Mouse (Mus musculus): ENCODE measurements around the gene Lyg1. TPM values are rescaled to one million over a fixed set of nuclear protein-coding genes. Genes with fewer than 3 reads are reported as not detected.

Gene Lyg1
- polyA plus RNA-seq, 1 experiment from 2014 or later, result not detected

GRCm38 (mm10) chr1:37948906-37949305 lies 8.7 kb downstream of the Lyg1 start:
- Histone ChIP-seq H3K4me1 (replicated peaks) (no peaks in the 10 kb centered on the region), H3K9me3 (replicated peaks) (no peaks in the 10 kb centered on the region), H3K27me3 (no peaks in the 10 kb centered on the region), H3K4me2 (no peak overlapping the region), H3K36me3 (no peaks in the 10 kb centered on the region), H3K4me3 (no peak overlapping the region), H3K9ac (no peak overlapping the region), H3K27ac (no peak overlapping the region)
- WGBS, result 74% methylated on average over 2 of the region's 2 CpGs
- no peak for ATAC-seq (replicated peaks; ENCODE audit: insufficient number of reproducible peaks, insufficient read depth, low FRiP score, low read depth)

- H3K4me1 ChIP-seq (replicated peaks), result no peaks in the 10 kb centered on the region
- H3K9me3 ChIP-seq (replicated peaks), result no peaks in the 10 kb centered on the region
- H3K9ac ChIP-seq, result no peak overlapping the region
- no peaks in the 10 kb centered on the region for H3K27me3 ChIP-seq
- H3K4me3 ChIP-seq, result no peak overlapping the region
- ATAC-seq (replicated peaks; ENCODE audit: insufficient number of reproducible peaks, insufficient read depth, low FRiP score, low read depth), result no peak
- 20% methylated on average over 3 of the region's 3 CpGs for WGBS
- no peaks in the 10 kb centered on the region for H3K36me3 ChIP-seq
- no peak overlapping the region for H3K4me2 ChIP-seq
- H3K27ac ChIP-seq, result no peak overlapping the region
These were observed 25.8 kb downstream of the Lyg1 start for GRCm38 (mm10) chr1:37931806-37932205.

GRCm38 (mm10) chr1:37925971-37926370 lies 31.6 kb downstream of the Lyg1 start:
- ATAC-seq (replicated peaks; ENCODE audit: insufficient number of reproducible peaks, insufficient read depth, low FRiP score, low read depth), result no peak
- H3K4me1 ChIP-seq (replicated peaks), result no peaks in the 10 kb centered on the region
- no peak overlapping the region for H3K9ac ChIP-seq
- H3K36me3 ChIP-seq, result no peaks in the 10 kb centered on the region
- WGBS, result 78% methylated on average over 8 of the region's 8 CpGs
- no peak overlapping the region for H3K27ac ChIP-seq
- no peak overlapping the region for H3K4me2 ChIP-seq
- no peak overlapping the region for H3K4me3 ChIP-seq
- H3K27me3 ChIP-seq, result no peaks in the 10 kb centered on the region
- H3K9me3 ChIP-seq (replicated peaks), result no peaks in the 10 kb centered on the region

- no peak overlapping the region for H3K4me3 ChIP-seq
- H3K27me3 ChIP-seq, result no peaks in the 10 kb centered on the region
- no peak overlapping the region for H3K9ac ChIP-seq
- no peaks in the 10 kb centered on the region for H3K36me3 ChIP-seq
- H3K4me1 ChIP-seq (replicated peaks), result no peaks in the 10 kb centered on the region
- WGBS, result 46% methylated on average over 8 of the region's 8 CpGs
- no peak overlapping the region for H3K4me2 ChIP-seq
- H3K9me3 ChIP-seq (replicated peaks), result no peaks in the 10 kb centered on the region
- H3K27ac ChIP-seq, result no peak overlapping the region
- ATAC-seq (replicated peaks; ENCODE audit: insufficient number of reproducible peaks, insufficient read depth, low FRiP score, low read depth), result no peak
These were observed 35.0 kb downstream of the Lyg1 start for GRCm38 (mm10) chr1:37922536-37922935.

GRCm38 (mm10) chr1:37918096-37918495 lies 39.5 kb downstream of the Lyg1 start:
- Histone ChIP-seq H3K36me3 (no peaks in the 10 kb centered on the region), H3K27me3 (peaks cover 3% of the 10 kb centered on the region; the same call in 1 of the 2 replicates), H3K4me3 (no peak overlapping the region), H3K9me3 (replicated peaks) (no peaks in the 10 kb centered on the region), H3K4me1 (replicated peaks) (no peaks in the 10 kb centered on the region), H3K4me2 (no peak overlapping the region), H3K9ac (no peak overlapping the region), H3K27ac (no peak overlapping the region)
- 43% methylated on average over 6 of the region's 6 CpGs for WGBS
- ATAC-seq (replicated peaks; ENCODE audit: insufficient number of reproducible peaks, insufficient read depth, low FRiP score, low read depth), result no peak

GRCm38 (mm10) chr1:37917666-37918065 lies 39.9 kb downstream of the Lyg1 start:
- H3K4me1 ChIP-seq (replicated peaks), result no peaks in the 10 kb centered on the region
- 35% methylated on average over 13 of the region's 13 CpGs for WGBS
- no peak overlapping the region for H3K4me3 ChIP-seq
- ATAC-seq (replicated peaks; ENCODE audit: insufficient number of reproducible peaks, insufficient read depth, low FRiP score, low read depth), result no peak
- no peaks in the 10 kb centered on the region for H3K9me3 ChIP-seq (replicated peaks)
- no peak overlapping the region for H3K9ac ChIP-seq
- no peaks in the 10 kb centered on the region for H3K36me3 ChIP-seq
- H3K27ac ChIP-seq, result no peak overlapping the region
- H3K27me3 ChIP-seq, result peaks cover 3% of the 10 kb centered on the region; the same call in 1 of the 2 replicates
- H3K4me2 ChIP-seq, result no peak overlapping the region

- no peak within 1 kb of the TSS for H3K4me2 ChIP-seq
- 66% methylated on average over 5 of the region's 5 CpGs for WGBS
- no peaks in the 10 kb centered on the region for H3K36me3 ChIP-seq
- no peaks in the 10 kb centered on the region for H3K9me3 ChIP-seq (replicated peaks)
- no peak within 1 kb of the TSS for H3K27ac ChIP-seq
- no peak within 1 kb of the TSS for H3K9ac ChIP-seq
- no peak within 1 kb of the TSS for H3K4me3 ChIP-seq
- ATAC-seq (replicated peaks; ENCODE audit: insufficient number of reproducible peaks, insufficient read depth, low FRiP score, low read depth), result no peak
- H3K27me3 ChIP-seq, result peaks cover 3% of the 10 kb centered on the region; the same call in 1 of the 2 replicates
- H3K4me1 ChIP-seq (replicated peaks), result no peaks in the 10 kb centered on the region
These were observed 41.2 kb downstream of the Lyg1 start, which contains the start of gene Lyg2 for GRCm38 (mm10) chr1:37916393-37916792. TSS of gene Lyg2 (minus strand) at chr1:37916493.

GRCm38 (mm10) chr1:37912751-37913150 lies 44.8 kb downstream of the Lyg1 start:
- 84% methylated on average over 2 of the region's 2 CpGs for WGBS
- Histone ChIP-seq H3K27me3 (peaks cover 3% of the 10 kb centered on the region; the same call in 1 of the 2 replicates), H3K27ac (no peak overlapping the region), H3K36me3 (no peaks in the 10 kb centered on the region), H3K4me3 (no peak overlapping the region), H3K4me1 (replicated peaks) (no peaks in the 10 kb centered on the region), H3K9me3 (replicated peaks) (no peaks in the 10 kb centered on the region), H3K9ac (no peak overlapping the region), H3K4me2 (no peak overlapping the region)
- ATAC-seq (replicated peaks; ENCODE audit: insufficient number of reproducible peaks, insufficient read depth, low FRiP score, low read depth), result no peak

GRCm38 (mm10) chr1:37903178-37903577 lies 54.4 kb downstream of the Lyg1 start:
- Histone ChIP-seq H3K4me2 (no peak overlapping the region), H3K27ac (no peak overlapping the region), H3K9me3 (replicated peaks) (no peaks in the 10 kb centered on the region), H3K27me3 (no peaks in the 10 kb centered on the region), H3K36me3 (peaks cover 12% of the 10 kb centered on the region), H3K4me3 (no peak overlapping the region), H3K9ac (no peak overlapping the region), H3K4me1 (replicated peaks) (0 out of 2 replicates have a peak, but pooled peaks cover 5% of the 10 kb centered on the region)
- ATAC-seq (replicated peaks; ENCODE audit: insufficient number of reproducible peaks, insufficient read depth, low FRiP score, low read depth), result peak; percentile 31; the same call in 1 of the 2 replicates
- 29% methylated on average over 6 of the region's 6 CpGs for WGBS

- peaks cover 39% of the 10 kb centered on the region for H3K36me3 ChIP-seq
- no peaks in the 10 kb centered on the region for H3K27me3 ChIP-seq
- no peak overlapping the region for H3K4me2 ChIP-seq
- no peak overlapping the region for H3K4me3 ChIP-seq
- peak overlapping the region; percentile 21; the same call in 1 of the 2 replicates for H3K27ac ChIP-seq
- H3K9ac ChIP-seq, result no peak overlapping the region
- no peaks in the 10 kb centered on the region for H3K9me3 ChIP-seq (replicated peaks)
- ATAC-seq (replicated peaks; ENCODE audit: insufficient number of reproducible peaks, insufficient read depth, low FRiP score, low read depth), result 0 out of 2 replicates have a peak, but pooled peaks have one; percentile 47
- 0 out of 2 replicates have a peak, but pooled peaks cover 5% of the 10 kb centered on the region for H3K4me1 ChIP-seq (replicated peaks)
- 42% methylated on average over 6 of the region's 6 CpGs for WGBS
These were observed 57.3 kb downstream of the Lyg1 start for GRCm38 (mm10) chr1:37900288-37900687.

GRCm38 (mm10) chr1:37899816-37900215 lies 57.7 kb downstream of the Lyg1 start:
- peaks cover 42% of the 10 kb centered on the region for H3K36me3 ChIP-seq
- no peak overlapping the region for H3K9ac ChIP-seq
- H3K27me3 ChIP-seq, result no peaks in the 10 kb centered on the region
- H3K4me3 ChIP-seq, result no peak overlapping the region
- 0 out of 2 replicates have a peak, but pooled peaks cover 5% of the 10 kb centered on the region for H3K4me1 ChIP-seq (replicated peaks)
- no peak for ATAC-seq (replicated peaks; ENCODE audit: insufficient number of reproducible peaks, insufficient read depth, low FRiP score, low read depth)
- WGBS, result 69% methylated on average over 4 of the region's 4 CpGs
- no peaks in the 10 kb centered on the region for H3K9me3 ChIP-seq (replicated peaks)
- H3K27ac ChIP-seq, result peak overlapping the region; percentile 21; the same call in 1 of the 2 replicates
- H3K4me2 ChIP-seq, result no peak overlapping the region
